Mouse (Mus musculus) stomach, postnatal 0 days (tissue): Measurements from ENCODE around the gene Atg4a-ps.

Experiments used
- CTCF ChIP-seq: IDR thresholded peaks from 2 replicates; pipeline ENCODE4 v1.5.1; 2016; ENCODE audit warnings: antibody characterized with exemption, low read depth, mild to moderate bottlenecking, moderate library complexity
- EP300 ChIP-seq: optimal IDR thresholded peaks from 2 replicates; pipeline ENCODE3; 2016; ENCODE audit warnings: antibody characterized with exemption

- no peak for TF ChIP-seq CTCF
- TF ChIP-seq EP300 = no peak
Measured at GRCm38 (mm10) chr3:103627661-103628060, 18.2 kb downstream of the Atg4a-ps start.
